Mouse (Mus musculus): ENCODE measurements around the gene Gsdme. TPM values are rescaled to one million over a fixed set of nuclear protein-coding genes. Genes with fewer than 3 reads are reported as not detected.

Gsdme gene
- polyA plus RNA-seq, 2 experiments: 4.7 to 34.3 TPM

GRCm38 (mm10) chr6:50192822-50193221 is 70.8 kb downstream of the Gsdme start:
- ATAC-seq (ENCODE audit: low FRiP score, low read depth): no peak
- 87% methylated on average over 3 of the region's 3 CpGs for WGBS

GRCm38 (mm10) chr6:50192169-50192568 is 71.5 kb downstream of the Gsdme start:
- no peak for ATAC-seq (ENCODE audit: low FRiP score, low read depth)
- Histone ChIP-seq H3K36me3 (ENCODE audit: control insufficient read depth, insufficient read depth, low read length) (peaks cover 15% of the 10 kb centered on the region; the same call in 1 of the 2 replicates), H3K27ac (replicated peaks; ENCODE audit: low read depth, low read length) (no peak overlapping the region), H3K4me1 (ENCODE audit: control insufficient read depth, insufficient read depth, low read length) (0 out of 2 replicates have a peak, but pooled peaks cover 4% of the 10 kb centered on the region), H3K4me3 (replicated peaks; ENCODE audit: low read length) (no peak overlapping the region), H3K9me3 (ENCODE audit: control insufficient read depth, low read length) (no peaks in the 10 kb centered on the region), H3K27me3 (ENCODE audit: control insufficient read depth, insufficient read depth, low read length) (no peaks in the 10 kb centered on the region), H3K4me2 (replicated peaks; ENCODE audit: low read depth, low read length, severe bottlenecking) (no peak overlapping the region), H3K9ac (ENCODE audit: low read depth, low read length, severe bottlenecking) (no peak overlapping the region)
- no peak for DNase-seq (ENCODE audit: low spot score)
- no peak for TF ChIP-seq POLR2A (IDR thresholded peaks at IDR 0.05; ENCODE audit: borderline replicate concordance, extremely low read depth, insufficient read depth, insufficient read length)
- 81% methylated on average over 1 of the region's 1 CpGs for WGBS

More at GRCm38 (mm10) chr6:50192822-50193221, 70.8 kb downstream of the Gsdme start:
- Histone ChIP-seq H3K27me3 (ENCODE audit: control insufficient read depth, insufficient read depth, low read length) (no peaks in the 10 kb centered on the region), H3K4me3 (replicated peaks; ENCODE audit: low read length) (no peak overlapping the region), H3K27ac (replicated peaks; ENCODE audit: low read depth, low read length) (no peak overlapping the region), H3K9me3 (ENCODE audit: control insufficient read depth, low read length) (no peaks in the 10 kb centered on the region), H3K36me3 (ENCODE audit: control insufficient read depth, insufficient read depth, low read length) (peaks cover 20% of the 10 kb centered on the region; the same call in 1 of the 2 replicates), H3K4me1 (ENCODE audit: control insufficient read depth, insufficient read depth, low read length) (0 out of 2 replicates have a peak, but pooled peaks cover 4% of the 10 kb centered on the region), H3K4me2 (replicated peaks; ENCODE audit: low read depth, low read length, severe bottlenecking) (no peak overlapping the region), H3K9ac (ENCODE audit: low read depth, low read length, severe bottlenecking) (no peak overlapping the region)
- TF ChIP-seq POLR2A (IDR thresholded peaks at IDR 0.05; ENCODE audit: borderline replicate concordance, extremely low read depth, insufficient read depth, insufficient read length): no peak
- DNase-seq (ENCODE audit: low spot score): no peak

- DNase-seq (ENCODE audit: low spot score): no peak
- H3K27me3 ChIP-seq (ENCODE audit: control insufficient read depth, insufficient read depth, low read length): no peaks in the 10 kb centered on the region
- 0 out of 2 replicates have a peak, but pooled peaks cover 4% of the 10 kb centered on the region for H3K4me1 ChIP-seq (ENCODE audit: control insufficient read depth, insufficient read depth, low read length)
- no peak overlapping the region for H3K4me3 ChIP-seq (replicated peaks; ENCODE audit: low read length)
- H3K36me3 ChIP-seq (ENCODE audit: control insufficient read depth, insufficient read depth, low read length): peaks cover 15% of the 10 kb centered on the region; the same call in 1 of the 2 replicates
- H3K9me3 ChIP-seq (ENCODE audit: control insufficient read depth, low read length): no peaks in the 10 kb centered on the region
- ATAC-seq (ENCODE audit: low FRiP score, low read depth): no peak
- no peak overlapping the region for H3K9ac ChIP-seq (ENCODE audit: low read depth, low read length, severe bottlenecking)
- WGBS: 96% methylated on average over 3 of the region's 3 CpGs
- no peak for TF ChIP-seq POLR2A (IDR thresholded peaks at IDR 0.05; ENCODE audit: borderline replicate concordance, extremely low read depth, insufficient read depth, insufficient read length)
- no peak overlapping the region for H3K4me2 ChIP-seq (replicated peaks; ENCODE audit: low read depth, low read length, severe bottlenecking)
- no peak overlapping the region for H3K27ac ChIP-seq (replicated peaks; ENCODE audit: low read depth, low read length)
Measured at GRCm38 (mm10) chr6:50191605-50192004, 72.1 kb downstream of the Gsdme start.

GRCm38 (mm10) chr6:50189376-50189775 is 74.3 kb downstream of the Gsdme start:
- DNase-seq (ENCODE audit: low spot score) (no peak), ATAC-seq (ENCODE audit: low FRiP score, low read depth) (no peak)
- H3K27me3 ChIP-seq (ENCODE audit: control insufficient read depth, insufficient read depth, low read length): no peaks in the 10 kb centered on the region
- H3K27ac ChIP-seq (replicated peaks; ENCODE audit: low read depth, low read length): no peak overlapping the region
- H3K36me3 ChIP-seq (ENCODE audit: control insufficient read depth, insufficient read depth, low read length): peaks cover 16% of the 10 kb centered on the region
- no peak overlapping the region for H3K4me2 ChIP-seq (replicated peaks; ENCODE audit: low read depth, low read length, severe bottlenecking)
- H3K9me3 ChIP-seq (ENCODE audit: control insufficient read depth, low read length): no peaks in the 10 kb centered on the region
- no peak overlapping the region for H3K9ac ChIP-seq (ENCODE audit: low read depth, low read length, severe bottlenecking)
- no peak for TF ChIP-seq POLR2A (IDR thresholded peaks at IDR 0.05; ENCODE audit: borderline replicate concordance, extremely low read depth, insufficient read depth, insufficient read length)
- H3K4me1 ChIP-seq (ENCODE audit: control insufficient read depth, insufficient read depth, low read length): 0 out of 2 replicates have a peak, but pooled peaks cover 4% of the 10 kb centered on the region
- H3K4me3 ChIP-seq (replicated peaks; ENCODE audit: low read length): no peak overlapping the region

GRCm38 (mm10) chr6:50187955-50188354 is 75.7 kb downstream of the Gsdme start:
- H3K4me2 ChIP-seq (replicated peaks; ENCODE audit: low read depth, low read length, severe bottlenecking): no peak overlapping the region

More at GRCm38 (mm10) chr6:50187955-50188354, 75.7 kb downstream of the Gsdme start:
- no peak for TF ChIP-seq POLR2A (IDR thresholded peaks at IDR 0.05; ENCODE audit: borderline replicate concordance, extremely low read depth, insufficient read depth, insufficient read length)
- H3K4me1 ChIP-seq (ENCODE audit: control insufficient read depth, insufficient read depth, low read length): 0 out of 2 replicates have a peak, but pooled peaks cover 4% of the 10 kb centered on the region
- no peaks in the 10 kb centered on the region for H3K9me3 ChIP-seq (ENCODE audit: control insufficient read depth, low read length)
- H3K36me3 ChIP-seq (ENCODE audit: control insufficient read depth, insufficient read depth, low read length): peaks cover 28% of the 10 kb centered on the region
- no peak for DNase-seq (ENCODE audit: low spot score)
- 73% methylated on average over 4 of the region's 4 CpGs for WGBS
- no peak overlapping the region for H3K9ac ChIP-seq (ENCODE audit: low read depth, low read length, severe bottlenecking)
- no peak overlapping the region for H3K4me3 ChIP-seq (replicated peaks; ENCODE audit: low read length)
- no peak for ATAC-seq (ENCODE audit: low FRiP score, low read depth)
- H3K27ac ChIP-seq (replicated peaks; ENCODE audit: low read depth, low read length): no peak overlapping the region
- H3K27me3 ChIP-seq (ENCODE audit: control insufficient read depth, insufficient read depth, low read length): no peaks in the 10 kb centered on the region
